Mouse (Mus musculus): ENCODE data around the gene Synpo2. TPM values are rescaled to one million over a fixed set of nuclear protein-coding genes. Genes with fewer than 3 reads are reported as not detected.

Gene Synpo2
- polyA plus RNA-seq, 1 experiment from 2014 or later: 2.2 TPM

- ATAC-seq (no peak), DNase-seq (ENCODE audit: low spot score) (no peak)
- TF ChIP-seq EP300 (IDR thresholded peaks at IDR 0.05) (no peak), CTCF (IDR thresholded peaks at IDR 0.05) (no peak)
- no peak overlapping the region for H3K27ac ChIP-seq (ENCODE audit: low read length)
- H3K4me2 ChIP-seq (replicated peaks; ENCODE audit: low read depth, low read length): no peak overlapping the region
- H3K36me3 ChIP-seq (ENCODE audit: insufficient read depth, low read length): no peaks in the 10 kb centered on the region
- no peaks in the 10 kb centered on the region for H3K4me1 ChIP-seq (ENCODE audit: insufficient read depth, low read depth, low read length)
- H3K9me3 ChIP-seq (ENCODE audit: low read length): no peaks in the 10 kb centered on the region
- H3K27me3 ChIP-seq (replicated peaks; ENCODE audit: insufficient read depth, low read length): no peaks in the 10 kb centered on the region
- no peak overlapping the region for H3K9ac ChIP-seq (replicated peaks; ENCODE audit: low read depth)
- no peak overlapping the region for H3K4me3 ChIP-seq (ENCODE audit: low read depth, low read length)
Observed at GRCm38 (mm10) chr3:123073351-123073750, 162.6 kb downstream of the Synpo2 start.

- H3K27ac ChIP-seq (ENCODE audit: low read length): no peak overlapping the region
- TF ChIP-seq CTCF (IDR thresholded peaks at IDR 0.05): no peak
- TF ChIP-seq EP300 (IDR thresholded peaks at IDR 0.05): no peak
- no peaks in the 10 kb centered on the region for H3K27me3 ChIP-seq (replicated peaks; ENCODE audit: insufficient read depth, low read length)
- no peak overlapping the region for H3K4me3 ChIP-seq (ENCODE audit: low read depth, low read length)
- DNase-seq (ENCODE audit: low spot score): no peak
- H3K36me3 ChIP-seq (ENCODE audit: insufficient read depth, low read length): no peaks in the 10 kb centered on the region
- no CpG with 5 or more reads among the region's 1 CpGs for WGBS
- ATAC-seq: no peak
- H3K9me3 ChIP-seq (ENCODE audit: low read length): no peaks in the 10 kb centered on the region
- H3K9ac ChIP-seq (replicated peaks; ENCODE audit: low read depth): no peak overlapping the region
- no peaks in the 10 kb centered on the region for H3K4me1 ChIP-seq (ENCODE audit: insufficient read depth, low read depth, low read length)
- H3K4me2 ChIP-seq (replicated peaks; ENCODE audit: low read depth, low read length): no peak overlapping the region
Observed at GRCm38 (mm10) chr3:123072472-123072871, 163.5 kb downstream of the Synpo2 start.

- no peaks in the 10 kb centered on the region for H3K27me3 ChIP-seq (replicated peaks; ENCODE audit: insufficient read depth, low read length)
- WGBS: 91% methylated on average over 1 of the region's 1 CpGs
- DNase-seq (ENCODE audit: low spot score) (no peak), ATAC-seq (no peak)
- no peak overlapping the region for H3K4me2 ChIP-seq (replicated peaks; ENCODE audit: low read depth, low read length)
- H3K36me3 ChIP-seq (ENCODE audit: insufficient read depth, low read length): no peaks in the 10 kb centered on the region
- no peak overlapping the region for H3K27ac ChIP-seq (ENCODE audit: low read length)
- no peaks in the 10 kb centered on the region for H3K4me1 ChIP-seq (ENCODE audit: insufficient read depth, low read depth, low read length)
- TF ChIP-seq EP300 (IDR thresholded peaks at IDR 0.05): no peak
- TF ChIP-seq CTCF (IDR thresholded peaks at IDR 0.05): no peak
- H3K9ac ChIP-seq (replicated peaks; ENCODE audit: low read depth): no peak overlapping the region
- no peak overlapping the region for H3K4me3 ChIP-seq (ENCODE audit: low read depth, low read length)
- H3K9me3 ChIP-seq (ENCODE audit: low read length): no peaks in the 10 kb centered on the region
Observed at GRCm38 (mm10) chr3:123070996-123071395, 165.0 kb downstream of the Synpo2 start.

GRCm38 (mm10) chr3:123066836-123067235 lies 169.1 kb downstream of the Synpo2 start:
- H3K27ac ChIP-seq (ENCODE audit: low read length): no peak overlapping the region
- H3K36me3 ChIP-seq (ENCODE audit: insufficient read depth, low read length): no peaks in the 10 kb centered on the region
- DNase-seq (ENCODE audit: low spot score) (no peak), ATAC-seq (no peak)
- H3K4me3 ChIP-seq (ENCODE audit: low read depth, low read length): no peak overlapping the region
- TF ChIP-seq CTCF (IDR thresholded peaks at IDR 0.05) (no peak), EP300 (IDR thresholded peaks at IDR 0.05) (no peak)
- no peak overlapping the region for H3K9ac ChIP-seq (replicated peaks; ENCODE audit: low read depth)
- no peak overlapping the region for H3K4me2 ChIP-seq (replicated peaks; ENCODE audit: low read depth, low read length)
- peaks cover 4% of the 10 kb centered on the region; the same call in 1 of the 2 replicates for H3K4me1 ChIP-seq (ENCODE audit: insufficient read depth, low read depth, low read length)
- no peaks in the 10 kb centered on the region for H3K27me3 ChIP-seq (replicated peaks; ENCODE audit: insufficient read depth, low read length)
- no peaks in the 10 kb centered on the region for H3K9me3 ChIP-seq (ENCODE audit: low read length)
- 90% methylated on average over 7 of the region's 7 CpGs for WGBS

GRCm38 (mm10) chr3:123065466-123065865 lies 170.5 kb downstream of the Synpo2 start:
- H3K4me3 ChIP-seq (ENCODE audit: low read depth, low read length): no peak overlapping the region
- no peaks in the 10 kb centered on the region for H3K27me3 ChIP-seq (replicated peaks; ENCODE audit: insufficient read depth, low read length)
- TF ChIP-seq CTCF (IDR thresholded peaks at IDR 0.05) (no peak), EP300 (IDR thresholded peaks at IDR 0.05) (no peak)
- no peak overlapping the region for H3K27ac ChIP-seq (ENCODE audit: low read length)
- H3K4me1 ChIP-seq (ENCODE audit: insufficient read depth, low read depth, low read length): peaks cover 4% of the 10 kb centered on the region; the same call in 1 of the 2 replicates
- H3K9me3 ChIP-seq (ENCODE audit: low read length): no peaks in the 10 kb centered on the region
- ATAC-seq (no peak), DNase-seq (ENCODE audit: low spot score) (no peak)
- no peak overlapping the region for H3K9ac ChIP-seq (replicated peaks; ENCODE audit: low read depth)
- 33% methylated on average over 5 of the region's 5 CpGs for WGBS
- no peaks in the 10 kb centered on the region for H3K36me3 ChIP-seq (ENCODE audit: insufficient read depth, low read length)
- no peak overlapping the region for H3K4me2 ChIP-seq (replicated peaks; ENCODE audit: low read depth, low read length)

- peaks cover 4% of the 10 kb centered on the region; the same call in 1 of the 2 replicates for H3K4me1 ChIP-seq (ENCODE audit: insufficient read depth, low read depth, low read length)
- H3K27ac ChIP-seq (ENCODE audit: low read length): no peak overlapping the region
- TF ChIP-seq CTCF (IDR thresholded peaks at IDR 0.05) (no peak), EP300 (IDR thresholded peaks at IDR 0.05) (0 out of 2 replicates have a peak, but pooled peaks have one; percentile 27)
- DNase-seq (ENCODE audit: low spot score) (no peak), ATAC-seq (no peak)
- no peak overlapping the region for H3K4me3 ChIP-seq (ENCODE audit: low read depth, low read length)
- H3K9me3 ChIP-seq (ENCODE audit: low read length): no peaks in the 10 kb centered on the region
- H3K27me3 ChIP-seq (replicated peaks; ENCODE audit: insufficient read depth, low read length): no peaks in the 10 kb centered on the region
- 11% methylated on average over 5 of the region's 5 CpGs for WGBS
- H3K4me2 ChIP-seq (replicated peaks; ENCODE audit: low read depth, low read length): no peak overlapping the region
- no peaks in the 10 kb centered on the region for H3K36me3 ChIP-seq (ENCODE audit: insufficient read depth, low read length)
- no peak overlapping the region for H3K9ac ChIP-seq (replicated peaks; ENCODE audit: low read depth)
Observed at GRCm38 (mm10) chr3:123064186-123064585, 171.8 kb downstream of the Synpo2 start.

- TF ChIP-seq CTCF (IDR thresholded peaks at IDR 0.05) (no peak), EP300 (IDR thresholded peaks at IDR 0.05) (no peak)
- DNase-seq (ENCODE audit: low spot score) (peak; percentile 22), ATAC-seq (no peak)
- Histone ChIP-seq H3K9me3 (ENCODE audit: low read length) (no peaks in the 10 kb centered on the region), H3K4me2 (replicated peaks; ENCODE audit: low read depth, low read length) (no peak overlapping the region), H3K36me3 (ENCODE audit: insufficient read depth, low read length) (no peaks in the 10 kb centered on the region), H3K4me1 (ENCODE audit: insufficient read depth, low read depth, low read length) (peaks cover 4% of the 10 kb centered on the region; the same call in 1 of the 2 replicates), H3K9ac (replicated peaks; ENCODE audit: low read depth) (no peak overlapping the region), H3K4me3 (ENCODE audit: low read depth, low read length) (no peak overlapping the region), H3K27me3 (replicated peaks; ENCODE audit: insufficient read depth, low read length) (no peaks in the 10 kb centered on the region), H3K27ac (ENCODE audit: low read length) (no peak overlapping the region)
- 70% methylated on average over 2 of the region's 2 CpGs for WGBS
Observed at GRCm38 (mm10) chr3:123061931-123062330, 174.0 kb downstream of the Synpo2 start.

All from lung, postnatal 0 days (tissue).